Mouse (Mus musculus) thymus, postnatal 14 days (tissue): ENCODE measurements at regions not wholly inside any gene's neighbourhood (a gene's known extent, or its start where the extent isn't known, plus 50 kb on each side); places are given as distances from the start of the nearest gene placed in this dataset.

Source experiments
- DNase-seq: peaks from one replicate; pipeline ENCODE4 v3.0.0; 2021

DNA sequence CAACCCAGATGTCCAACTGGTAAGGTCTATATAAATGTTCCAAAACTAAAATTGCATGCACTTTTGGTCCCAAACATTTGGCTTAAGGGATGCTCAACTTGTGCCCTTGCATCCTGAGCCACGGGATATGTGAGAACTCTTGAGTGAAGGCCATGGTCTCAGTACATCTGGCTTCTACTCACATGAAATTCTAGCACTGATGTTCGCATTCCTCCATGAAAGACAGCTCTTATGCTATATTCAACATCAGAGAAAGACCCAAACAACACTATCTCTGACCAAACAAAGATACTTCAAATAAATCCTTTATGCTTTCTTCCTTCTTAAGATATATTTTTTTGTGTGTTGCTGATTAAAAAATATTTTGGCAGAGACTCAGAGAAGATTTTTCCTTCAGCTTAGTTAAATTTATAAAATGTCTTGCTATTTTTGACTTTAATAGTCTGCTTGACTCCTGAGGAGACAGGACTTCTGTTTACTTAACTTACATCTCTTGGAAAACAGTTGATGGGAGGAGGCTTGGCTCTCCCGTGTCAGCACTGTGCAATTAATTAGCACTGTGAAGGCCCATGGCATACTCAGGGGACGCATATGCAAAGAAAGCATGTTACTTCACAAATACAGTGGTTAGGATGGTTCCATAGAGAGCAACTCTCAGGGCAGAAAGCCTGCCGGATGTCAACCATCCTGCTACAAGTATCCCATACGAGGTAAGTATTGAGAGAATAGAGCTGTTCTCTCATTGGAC, 230.9 kb downstream of the Gm19410 start:
- DNase-seq: no peak

DNA sequence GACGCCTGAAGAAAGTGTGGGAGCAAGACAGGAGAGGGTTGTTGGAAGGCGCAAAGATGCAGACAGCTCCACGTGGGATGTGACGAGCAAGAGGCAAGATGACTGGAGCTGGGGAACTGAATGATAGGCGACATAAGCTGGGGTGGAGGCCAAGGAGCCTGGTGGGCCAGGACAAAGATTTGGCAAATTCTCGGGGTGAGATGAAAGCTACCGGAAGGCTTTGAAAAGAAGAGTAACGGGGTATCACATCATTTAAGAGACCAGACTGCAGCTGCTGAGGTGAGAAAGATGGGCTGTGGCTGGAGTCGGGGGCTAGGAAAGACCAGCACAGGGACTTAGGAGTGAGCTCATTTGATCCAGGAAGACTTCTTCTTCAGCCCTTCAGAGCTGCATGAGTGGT, 234.0 kb downstream of the Gm19410 start:
- no peak for DNase-seq

GRCm38 (mm10) chr8:36004387-36004786, 238.8 kb downstream of the Gm19410 start:
- no peak for DNase-seq

GRCm38 (mm10) chr8:36005536-36005935, 239.9 kb downstream of the Gm19410 start:
- DNase-seq: no peak

- DNase-seq: no peak
Measured at GRCm38 (mm10) chr8:36007724-36008123, 242.1 kb downstream of the Gm19410 start.

- no peak for DNase-seq
Measured at GRCm38 (mm10) chr8:36009565-36009964, 244.0 kb downstream of the Gm19410 start.

DNA sequence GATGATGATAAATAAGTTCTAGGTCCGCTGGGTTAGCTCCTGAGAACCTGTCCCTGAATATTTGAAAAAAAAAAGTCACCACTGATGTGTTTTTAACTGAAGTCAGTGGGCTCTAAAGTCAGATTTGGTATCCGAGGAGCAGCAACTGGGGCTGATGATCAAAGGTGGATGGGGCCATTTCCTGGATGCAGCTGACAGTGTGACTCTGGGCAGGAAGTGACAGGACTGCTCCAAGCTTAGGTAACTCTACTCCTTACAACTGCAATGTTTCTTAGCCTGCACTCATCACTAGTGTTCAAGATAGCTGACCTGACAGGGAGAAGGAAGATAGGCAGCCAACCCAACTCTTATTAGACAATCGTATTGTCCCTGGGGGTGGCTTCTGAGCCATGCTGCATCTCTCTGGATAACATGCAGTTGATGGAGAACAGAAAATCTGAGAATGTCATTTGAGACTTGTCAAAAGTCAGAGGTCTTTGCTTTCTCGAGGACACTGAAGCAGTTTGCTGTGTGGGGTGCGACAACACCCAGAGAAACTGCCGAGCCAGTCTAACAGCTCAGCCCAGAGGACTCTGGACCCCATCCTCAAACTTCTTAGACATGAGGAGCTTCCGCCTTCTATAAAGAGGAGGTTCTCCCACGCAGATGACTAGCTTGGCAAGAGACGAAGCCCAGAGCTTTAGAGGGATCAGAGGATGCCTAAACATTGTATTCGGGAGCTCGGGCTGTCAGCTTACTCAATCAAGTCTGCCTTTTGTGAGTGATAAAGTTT, 245.0 kb downstream of the Gm19410 start:
- DNase-seq: peak; percentile 69

- no peak for DNase-seq
Measured at GRCm38 (mm10) chr8:36014862-36015261, 249.3 kb downstream of the Gm19410 start.

- DNase-seq: no peak
Measured at GRCm38 (mm10) chr8:36016321-36017114, 250.9 kb downstream of the Gm19410 start.

DNA sequence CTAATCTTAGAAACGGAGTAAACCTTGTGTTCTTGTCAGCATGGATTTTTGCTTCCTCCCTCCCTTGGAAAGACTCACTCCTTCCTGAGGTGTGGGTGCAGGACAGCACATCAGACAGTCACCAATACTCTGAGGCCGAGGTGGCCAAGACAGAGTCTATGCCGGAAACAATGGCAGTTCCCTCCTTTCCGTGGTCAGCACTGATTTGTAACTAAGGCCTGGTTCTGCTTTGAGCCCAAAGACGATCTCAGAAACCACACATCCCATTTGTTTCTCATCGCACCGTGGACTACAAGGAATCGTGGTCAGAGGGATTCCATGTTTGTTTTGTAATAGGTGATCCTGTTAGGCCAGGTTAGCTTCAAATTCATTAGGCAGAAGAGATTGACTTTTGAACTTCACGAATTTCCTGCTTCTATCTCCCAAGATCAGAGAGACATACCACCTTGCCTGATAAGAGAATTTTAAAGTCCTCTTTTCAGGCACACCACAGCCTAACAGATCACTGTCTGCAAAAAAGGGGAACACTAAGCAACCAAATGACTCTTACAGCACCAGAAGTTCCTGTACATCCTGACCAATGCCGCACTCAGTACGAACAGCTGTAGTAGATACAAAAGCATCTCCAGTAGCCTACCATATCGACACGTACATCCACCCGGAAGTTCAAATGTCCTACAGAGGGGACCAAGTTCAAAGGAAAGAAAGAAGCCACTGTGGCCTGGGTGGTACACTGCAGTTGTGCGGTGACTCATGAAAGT, 253.6 kb downstream of the Gm19410 start:
- no peak for DNase-seq

DNA sequence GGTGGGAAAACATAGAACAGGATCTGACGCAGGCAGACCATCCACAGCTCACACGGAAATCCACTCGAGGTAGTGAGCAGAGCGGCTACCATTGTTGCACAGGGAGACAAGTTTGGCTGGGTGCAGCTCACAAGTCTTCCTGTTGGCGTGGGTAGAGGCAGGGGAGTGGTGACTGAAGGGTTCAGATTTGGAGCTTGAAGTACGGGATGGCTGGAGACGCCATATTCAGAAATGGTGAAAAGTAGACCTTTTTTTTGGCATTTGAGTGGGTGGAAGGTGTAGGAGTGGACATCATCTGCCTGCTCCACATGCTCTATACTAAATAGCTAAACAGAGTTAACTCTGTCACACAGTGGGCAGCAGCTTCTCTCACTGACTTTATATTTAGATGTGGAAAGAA, 254.3 kb downstream of the Gm19410 start:
- no peak for DNase-seq

- no peak for DNase-seq
Measured at GRCm38 (mm10) chr8:36027586-36027985, 262.0 kb downstream of the Gm19410 start.

- peak; percentile 50 for DNase-seq
Measured at GRCm38 (mm10) chr8:36028121-36028955, 262.7 kb downstream of the Gm19410 start.

DNA sequence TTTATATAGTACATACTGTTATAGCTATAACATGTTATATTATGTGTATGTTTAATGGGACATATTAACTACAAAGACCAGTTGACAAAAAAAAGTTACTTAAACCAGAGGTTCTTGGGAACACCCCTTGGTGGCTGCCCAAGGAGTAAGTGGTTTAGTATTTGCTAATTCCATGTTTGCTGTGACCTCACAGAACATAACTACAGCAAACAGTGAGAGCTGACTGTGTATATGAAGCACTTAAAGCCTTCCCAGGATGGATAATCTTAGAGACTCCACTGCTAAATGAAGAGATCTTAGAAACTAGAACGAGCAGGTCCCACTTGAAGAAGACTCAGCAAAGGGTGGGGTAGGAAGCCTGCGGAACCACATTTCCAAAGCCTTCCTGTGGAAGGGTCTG, 263.9 kb downstream of the Gm19410 start:
- DNase-seq: no peak

- no peak for DNase-seq
Measured at GRCm38 (mm10) chr8:36030237-36030636, 264.6 kb downstream of the Gm19410 start.

GRCm38 (mm10) chr8:36031966-36032719, 266.6 kb downstream of the Gm19410 start:
- no peak for DNase-seq

DNA sequence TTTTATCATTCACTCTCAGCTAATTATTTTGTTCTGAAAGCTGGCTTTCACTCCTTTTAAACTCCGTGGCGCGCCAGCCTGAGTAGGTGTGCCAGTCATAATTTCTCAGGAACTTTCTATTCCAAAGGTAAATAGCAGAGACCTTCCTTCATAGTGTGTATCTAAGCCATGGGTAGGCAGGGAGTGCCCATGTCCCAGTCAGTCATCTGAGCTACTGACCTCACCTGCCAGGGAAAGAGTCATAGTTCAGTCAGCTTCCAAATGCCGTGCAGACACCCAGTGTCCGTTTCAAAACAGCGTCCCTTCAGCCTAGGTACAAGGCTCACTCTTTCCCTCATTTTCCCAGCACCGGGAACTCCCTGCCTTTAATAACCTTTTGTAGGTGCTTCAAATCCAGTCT, 269.7 kb downstream of the Gm19410 start:
- DNase-seq: no peak

GRCm38 (mm10) chr8:36036271-36036670, 270.7 kb downstream of the Gm19410 start:
- DNase-seq: peak; percentile 69

DNA sequence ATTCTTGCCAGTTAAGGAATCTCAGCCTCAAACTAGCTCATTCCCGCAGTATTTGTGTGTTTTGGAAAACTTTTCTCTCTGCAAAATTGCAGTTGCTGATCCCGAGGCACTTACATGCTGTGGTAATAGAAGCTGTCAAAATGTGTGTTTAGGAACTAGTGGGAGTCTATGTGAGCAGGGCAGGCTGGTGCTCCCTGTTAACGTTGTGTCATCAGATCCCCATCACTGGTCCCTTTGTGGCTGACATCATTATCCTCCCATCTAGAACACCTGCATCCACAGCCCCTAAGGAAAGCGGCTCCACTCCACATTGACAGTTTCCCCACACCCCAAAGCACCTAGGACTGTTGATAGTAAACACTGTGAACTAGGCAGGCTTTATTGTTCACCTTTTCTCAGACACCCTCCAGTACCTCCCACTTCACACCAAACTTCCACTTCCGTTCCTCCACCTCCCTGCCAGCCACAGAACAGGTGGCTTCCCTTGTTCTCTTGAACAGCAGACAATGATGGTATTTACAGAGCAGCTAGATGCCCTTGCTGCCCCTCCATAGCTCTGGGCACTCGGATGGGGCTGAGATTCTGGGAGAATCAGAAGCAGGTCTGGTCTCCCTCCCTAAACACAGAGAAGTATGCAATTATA, 275.8 kb downstream of the Gm19410 start:
- DNase-seq: peak; percentile 79

- DNase-seq: no peak
Measured at GRCm38 (mm10) chr8:36042594-36042993, 277.0 kb downstream of the Gm19410 start.
